Mouse (Mus musculus): ENCODE measurements around the gene 4932414N04Rik. TPM values are rescaled to one million over a fixed set of nuclear protein-coding genes. Genes with fewer than 3 reads are reported as not detected.
"Not testable (repeated sequence)": the region's sequence is repeated elsewhere in the genome, so short reads cannot be mapped to it uniquely, and the experiment has no call there.

Gene 4932414N04Rik
- polyA plus RNA-seq, 1 experiment from 2014 or later: not detected

DNA sequence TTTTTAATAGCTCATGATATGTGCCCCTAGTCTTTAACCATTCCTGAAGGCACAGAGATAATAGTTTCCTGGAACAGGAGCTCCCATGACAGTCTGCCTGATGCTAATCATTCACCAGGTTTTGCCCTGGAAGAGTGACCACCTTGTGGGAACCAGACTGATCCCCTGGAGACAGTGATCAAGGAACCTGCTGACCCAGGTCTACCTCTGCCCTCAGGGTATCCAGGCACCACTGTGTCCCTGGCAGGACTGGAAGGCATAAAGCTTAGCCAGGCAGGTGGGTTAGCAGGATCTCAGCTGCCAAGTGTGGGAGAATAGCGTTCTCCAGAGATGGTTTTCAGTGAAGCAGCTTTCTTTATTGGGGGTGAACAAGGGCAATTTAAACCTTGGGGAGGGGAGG, 109.1 kb downstream of the 4932414N04Rik start:
- no peak overlapping the region for H3K9ac ChIP-seq (replicated peaks)
- TF ChIP-seq CTCF (IDR thresholded peaks at IDR 0.05; ENCODE audit: low read depth) (no peak), EP300 (IDR thresholded peaks at IDR 0.05; ENCODE audit: low read depth) (no peak)
- no peaks in the 10 kb centered on the region for H3K36me3 ChIP-seq (replicated peaks; ENCODE audit: insufficient read depth, low read length)
- no peaks in the 10 kb centered on the region for H3K27me3 ChIP-seq (ENCODE audit: insufficient read depth, low read length)
- no peak overlapping the region for H3K27ac ChIP-seq (ENCODE audit: low read depth)
- H3K4me1 ChIP-seq (ENCODE audit: insufficient read depth): no peaks in the 10 kb centered on the region
- ATAC-seq (no peak), DNase-seq (no peak)
- no peak overlapping the region for H3K4me3 ChIP-seq (ENCODE audit: low read depth, low read length)
- no peaks in the 10 kb centered on the region for H3K9me3 ChIP-seq (ENCODE audit: low read length)
- no peak overlapping the region for H3K4me2 ChIP-seq (ENCODE audit: low read depth, low read length)
- WGBS (ENCODE audit: insufficient replicate concordance): 58% methylated on average over 1 of the region's 1 CpGs

DNA sequence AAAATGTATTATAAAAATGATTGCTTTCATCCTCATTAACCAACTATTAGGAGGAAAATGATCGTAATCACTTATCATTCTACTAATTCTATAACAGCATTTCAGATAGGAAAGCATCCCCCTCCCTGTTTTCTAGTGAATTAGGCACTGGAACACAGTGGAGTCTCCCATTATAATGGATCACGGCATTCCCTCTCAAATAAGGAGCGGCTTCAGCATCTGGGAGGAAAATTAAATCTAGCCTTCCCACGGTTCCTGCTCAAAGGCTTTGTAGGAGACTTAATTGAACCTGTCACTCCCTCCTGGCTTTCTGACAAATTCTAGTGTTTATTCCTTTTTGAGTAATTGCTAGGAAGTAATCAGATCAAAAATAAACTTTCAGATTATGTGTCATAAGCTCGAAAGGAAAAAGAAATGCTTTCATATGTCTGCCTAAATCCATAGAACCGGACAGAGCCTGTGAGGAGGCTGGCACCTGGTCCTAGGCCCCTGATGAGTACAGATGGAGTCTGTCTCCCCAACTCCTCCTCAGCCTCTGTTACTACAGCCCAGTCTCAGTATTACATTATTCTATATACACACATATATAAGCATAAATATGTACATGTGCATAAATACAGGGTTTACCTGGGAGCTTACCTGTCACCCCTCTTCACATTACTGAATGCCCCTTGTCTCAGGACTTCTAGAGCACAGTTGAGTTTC, 111.1 kb downstream of the 4932414N04Rik start:
- TF ChIP-seq EP300 (IDR thresholded peaks at IDR 0.05; ENCODE audit: low read depth): no peak
- TF ChIP-seq CTCF (IDR thresholded peaks at IDR 0.05; ENCODE audit: low read depth): no peak
- no peak overlapping the region for H3K4me2 ChIP-seq (ENCODE audit: low read depth, low read length)
- 77% methylated on average over 6 of the region's 6 CpGs for WGBS (ENCODE audit: insufficient replicate concordance)
- DNase-seq: no peak
- no peak overlapping the region for H3K4me3 ChIP-seq (ENCODE audit: low read depth, low read length)
- no peaks in the 10 kb centered on the region for H3K4me1 ChIP-seq (ENCODE audit: insufficient read depth)
- no peak overlapping the region for H3K9ac ChIP-seq (replicated peaks)
- no peak for ATAC-seq
- no peak overlapping the region for H3K27ac ChIP-seq (ENCODE audit: low read depth)
- no peaks in the 10 kb centered on the region for H3K36me3 ChIP-seq (replicated peaks; ENCODE audit: insufficient read depth, low read length)
- no peaks in the 10 kb centered on the region for H3K9me3 ChIP-seq (ENCODE audit: low read length)
- no peaks in the 10 kb centered on the region for H3K27me3 ChIP-seq (ENCODE audit: insufficient read depth, low read length)

DNA sequence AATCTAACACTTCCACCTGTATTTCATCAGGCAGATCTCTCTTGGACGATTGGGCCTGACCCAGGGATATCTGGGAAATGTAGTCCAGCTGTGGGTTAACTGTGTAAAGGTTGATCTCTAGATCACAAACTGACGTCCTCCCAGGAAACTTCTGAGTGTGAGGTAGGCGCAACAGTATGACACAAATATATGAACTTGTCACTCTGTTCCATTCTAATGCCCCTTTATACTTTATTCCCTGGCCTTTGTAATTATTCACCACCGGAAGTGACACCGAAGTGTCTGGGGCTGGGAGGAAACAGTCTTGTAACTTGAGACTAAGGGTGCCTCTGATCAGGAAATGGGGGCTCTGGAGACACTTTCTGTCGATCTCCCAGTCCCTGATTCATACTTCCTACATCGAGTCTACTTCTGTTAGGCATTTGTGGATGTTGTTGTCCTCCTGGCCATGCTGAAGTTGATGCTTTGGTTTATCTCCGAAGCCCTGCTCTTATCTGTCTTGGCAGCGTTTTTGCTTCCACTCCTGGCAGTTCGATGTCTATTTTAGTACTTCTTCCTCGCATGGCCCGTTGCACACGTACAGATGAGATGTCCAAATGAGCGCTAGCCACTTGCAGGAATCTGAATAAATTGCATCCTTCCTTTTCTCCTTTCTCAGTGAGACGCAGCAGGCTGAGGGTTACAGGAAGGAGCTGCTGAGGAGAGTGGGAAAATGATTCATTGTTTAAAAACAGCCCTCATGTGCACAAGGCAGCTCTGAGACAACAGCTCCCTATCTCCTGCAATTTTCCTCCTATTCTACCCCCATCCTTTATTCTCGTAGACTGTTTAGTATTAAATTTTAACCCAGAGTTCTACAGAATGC, 126.2 kb downstream of the 4932414N04Rik start:
- Histone ChIP-seq H3K27me3 (ENCODE audit: insufficient read depth, low read length) (no peaks in the 10 kb centered on the region), H3K4me3 (ENCODE audit: low read depth, low read length) (peak overlapping the region; percentile 26; the same call in 1 of the 2 replicates), H3K9ac (replicated peaks) (no peak overlapping the region), H3K27ac (ENCODE audit: low read depth) (no peak overlapping the region), H3K36me3 (replicated peaks; ENCODE audit: insufficient read depth, low read length) (no peaks in the 10 kb centered on the region), H3K9me3 (ENCODE audit: low read length) (no peaks in the 10 kb centered on the region), H3K4me1 (ENCODE audit: insufficient read depth) (peaks cover 8% of the 10 kb centered on the region), H3K4me2 (ENCODE audit: low read depth, low read length) (peak overlapping the region; percentile 63)
- TF ChIP-seq CTCF (IDR thresholded peaks at IDR 0.05; ENCODE audit: low read depth) (no peak), EP300 (IDR thresholded peaks at IDR 0.05; ENCODE audit: low read depth) (0 out of 2 replicates have a peak, but pooled peaks have one; percentile 6)
- DNase-seq (no peak), ATAC-seq (peak; percentile 47)
- WGBS (ENCODE audit: insufficient replicate concordance): 19% methylated on average over 16 of the region's 16 CpGs

DNA sequence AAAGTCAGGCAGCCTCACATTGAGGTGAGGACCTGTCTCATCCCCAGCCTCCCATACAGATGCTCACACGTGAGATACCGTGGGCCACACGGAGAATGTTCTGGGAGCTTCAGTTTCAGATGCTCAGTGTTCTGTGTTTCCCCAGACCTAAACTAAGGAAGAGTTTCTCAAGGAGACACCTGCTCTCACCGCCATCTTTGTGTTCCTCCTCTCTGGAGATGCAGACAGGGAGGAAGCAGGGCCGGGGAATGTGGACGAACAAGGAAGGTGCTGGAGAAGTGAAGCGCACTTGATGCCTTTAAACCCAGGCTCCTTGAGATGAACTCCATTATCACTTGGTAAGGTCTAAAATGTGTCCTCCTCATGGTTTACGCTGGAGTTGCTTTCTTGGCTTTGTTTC, 127.4 kb downstream of the 4932414N04Rik start:
- not testable (repeated sequence) for H3K4me3 ChIP-seq (ENCODE audit: low read depth, low read length); H3K9ac ChIP-seq (replicated peaks); ATAC-seq; H3K27ac ChIP-seq (ENCODE audit: low read depth); H3K9me3 ChIP-seq (ENCODE audit: low read length); H3K36me3 ChIP-seq (replicated peaks; ENCODE audit: insufficient read depth, low read length); H3K27me3 ChIP-seq (ENCODE audit: insufficient read depth, low read length); DNase-seq; H3K4me1 ChIP-seq (ENCODE audit: insufficient read depth); H3K4me2 ChIP-seq (ENCODE audit: low read depth, low read length)
- 76% methylated on average over 8 of the region's 8 CpGs for WGBS (ENCODE audit: insufficient replicate concordance)

DNA sequence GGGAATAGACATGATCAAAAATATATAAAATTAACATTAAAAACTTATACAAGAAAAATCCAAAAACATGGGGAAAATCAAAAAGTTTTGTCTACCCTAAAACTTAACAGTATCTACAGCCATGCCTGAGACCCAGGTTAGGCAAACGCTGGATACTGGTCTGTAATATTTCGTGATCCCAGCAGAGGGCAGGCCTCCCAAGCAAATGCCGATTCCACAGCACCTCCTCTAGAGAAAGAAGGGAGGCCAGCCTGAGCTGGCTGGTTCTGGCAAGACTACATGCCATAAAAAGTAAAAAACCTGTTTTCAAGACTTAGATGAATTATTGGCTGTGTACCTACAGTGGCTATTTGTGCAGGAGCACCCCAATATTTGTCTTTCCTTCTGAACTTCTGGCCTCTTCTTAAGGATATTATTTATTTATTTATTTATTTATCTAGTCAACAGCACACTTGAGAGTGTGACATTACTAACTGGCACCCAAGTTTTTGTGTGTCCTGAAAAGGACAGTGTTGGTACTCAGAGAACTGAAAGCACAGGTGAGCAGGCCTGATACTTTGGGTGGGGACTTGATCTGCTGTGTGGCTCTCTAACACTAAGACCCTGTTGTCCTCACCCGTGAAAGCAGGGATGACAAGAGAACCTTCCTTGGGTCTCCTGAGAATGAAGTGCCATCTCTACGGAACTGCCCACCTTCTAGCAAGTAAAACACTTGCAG, 128.6 kb downstream of the 4932414N04Rik start:
- no peaks in the 10 kb centered on the region for H3K36me3 ChIP-seq (replicated peaks; ENCODE audit: insufficient read depth, low read length)
- no peaks in the 10 kb centered on the region for H3K9me3 ChIP-seq (ENCODE audit: low read length)
- no peak overlapping the region for H3K4me2 ChIP-seq (ENCODE audit: low read depth, low read length)
- DNase-seq (peak; percentile 82), ATAC-seq (peak; percentile 84)
- H3K27me3 ChIP-seq (ENCODE audit: insufficient read depth, low read length): no peaks in the 10 kb centered on the region
- no peak overlapping the region for H3K9ac ChIP-seq (replicated peaks)
- H3K4me3 ChIP-seq (ENCODE audit: low read depth, low read length): no peak overlapping the region
- H3K27ac ChIP-seq (ENCODE audit: low read depth): no peak overlapping the region
- whole genome bisulfite sequencing (ENCODE audit: insufficient replicate concordance): 33% methylated on average over 5 of the region's 5 CpGs
- peaks cover 8% of the 10 kb centered on the region for H3K4me1 ChIP-seq (ENCODE audit: insufficient read depth)
- no peak for TF ChIP-seq EP300 (IDR thresholded peaks at IDR 0.05; ENCODE audit: low read depth)
- peak; percentile 84 for TF ChIP-seq CTCF (IDR thresholded peaks at IDR 0.05; ENCODE audit: low read depth)

DNA sequence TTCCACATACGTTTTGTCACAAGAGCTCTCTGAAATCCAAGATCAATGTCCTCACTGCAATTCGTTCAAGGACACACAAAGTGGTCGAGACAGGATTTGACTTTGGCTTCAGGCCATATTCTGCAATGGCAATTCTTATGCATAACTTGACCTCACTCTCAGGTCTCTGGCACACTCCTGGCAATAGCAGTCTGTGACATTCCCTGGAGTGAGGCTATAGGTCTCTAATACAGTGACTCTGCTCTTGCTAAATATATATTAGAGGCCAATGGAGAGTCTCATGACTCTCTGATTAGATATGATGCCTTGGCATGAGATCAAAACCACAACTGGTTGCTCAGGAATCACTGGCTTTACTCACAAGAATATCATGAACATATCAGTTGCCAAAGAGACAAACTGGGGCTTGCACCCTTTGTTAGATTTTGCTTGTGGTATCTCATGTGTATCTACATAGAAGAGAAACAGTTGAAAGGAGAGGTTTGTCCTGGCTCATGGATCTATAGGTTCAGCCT, 130.9 kb downstream of the 4932414N04Rik start:
- DNase-seq (no peak), ATAC-seq (no peak)
- no peak overlapping the region for H3K4me2 ChIP-seq (ENCODE audit: low read depth, low read length)
- H3K4me3 ChIP-seq (ENCODE audit: low read depth, low read length): no peak overlapping the region
- H3K9ac ChIP-seq (replicated peaks): no peak overlapping the region
- no peaks in the 10 kb centered on the region for H3K27me3 ChIP-seq (ENCODE audit: insufficient read depth, low read length)
- no peak overlapping the region for H3K27ac ChIP-seq (ENCODE audit: low read depth)
- no peaks in the 10 kb centered on the region for H3K36me3 ChIP-seq (replicated peaks; ENCODE audit: insufficient read depth, low read length)
- 39% methylated on average over 3 of the region's 3 CpGs for WGBS (ENCODE audit: insufficient replicate concordance)
- TF ChIP-seq EP300 (IDR thresholded peaks at IDR 0.05; ENCODE audit: low read depth) (no peak), CTCF (IDR thresholded peaks at IDR 0.05; ENCODE audit: low read depth) (no peak)
- H3K9me3 ChIP-seq (ENCODE audit: low read length): no peaks in the 10 kb centered on the region
- H3K4me1 ChIP-seq (ENCODE audit: insufficient read depth): peaks cover 8% of the 10 kb centered on the region

All from liver, postnatal 0 days (tissue).